10 mouse cellular contexts compared by ENCODE assay signal in genomic region chr6:56476581-56476980, GRCm38 (mm10).
A peak's percentile ranks its signal among the peaks of the same experiment; 100 is the strongest.
DNase-seq lines count a peak whose midpoint lies in the region; ATAC-seq lines count a peak whose summit lies in the region.
"Had no signal": no experiment of that assay in that cellular context is flagged by ENCODE, and none has a peak within 500 bp of the region (broad histone marks: within the 10 kb centered on the region; RNA-seq: fewer than 3 reads in every experiment).

No protein-coding gene starts in this region.

- no peak overlapping the region for H3K9ac ChIP-seq in hindbrain, embryonic 13.5 days
- H3K9ac ChIP-seq: embryonic facial prominence, embryonic 12.5 days; stomach, embryonic 15.5 days had no signal

- peak; percentile 19 for DNase-seq in adrenal gland, postnatal 10 days
- no peak for DNase-seq in adrenal gland, adult 18-20 months (ENCODE audit: low spot score in 2 of 2)
- DNase-seq in 3T3-L1 (ENCODE audit: low read depth, low spot score) = peak; percentile 12
- DNase-seq in cerebellum, postnatal 4 days (ENCODE audit: low spot score in 2 of 2) = peak; percentile 40 to 44
- peak; percentile 33 for DNase-seq in midbrain, embryonic 10.5 days (ENCODE audit: low spot score)
- DNase-seq in lung, postnatal 14 days = no peak

- H3K4me3 ChIP-seq in hindbrain, embryonic 13.5 days = no peak overlapping the region
- no peak overlapping the region for H3K4me3 ChIP-seq in midbrain, embryonic 10.5 days
- H3K4me3 ChIP-seq: embryonic facial prominence, embryonic 12.5 days; stomach, embryonic 15.5 days had no signal

- H3K4me1 ChIP-seq in hindbrain, embryonic 13.5 days (replicated peaks) = no peaks in the 10 kb centered on the region
- no peaks in the 10 kb centered on the region for H3K4me1 ChIP-seq in midbrain, embryonic 10.5 days
- H3K4me1 ChIP-seq: embryonic facial prominence, embryonic 12.5 days; stomach, embryonic 15.5 days had no signal

- no peaks in the 10 kb centered on the region for H3K36me3 ChIP-seq in hindbrain, embryonic 13.5 days
- no peaks in the 10 kb centered on the region for H3K36me3 ChIP-seq in midbrain, embryonic 10.5 days
- H3K36me3 ChIP-seq: embryonic facial prominence, embryonic 12.5 days; stomach, embryonic 15.5 days had no signal

- H3K27ac ChIP-seq in hindbrain, embryonic 13.5 days = no peak overlapping the region
- no peak overlapping the region for H3K27ac ChIP-seq in midbrain, embryonic 10.5 days (replicated peaks)
- H3K27ac ChIP-seq: embryonic facial prominence, embryonic 12.5 days; stomach, embryonic 15.5 days had no signal

- no peak overlapping the region for H3K4me2 ChIP-seq in hindbrain, embryonic 13.5 days
- H3K4me2 ChIP-seq: embryonic facial prominence, embryonic 12.5 days; stomach, embryonic 15.5 days had no signal

- H3K9me3 ChIP-seq in hindbrain, embryonic 13.5 days = no peaks in the 10 kb centered on the region
- H3K9me3 ChIP-seq in midbrain, embryonic 10.5 days (replicated peaks) = no peaks in the 10 kb centered on the region
- H3K9me3 ChIP-seq: embryonic facial prominence, embryonic 12.5 days; stomach, embryonic 15.5 days had no signal

- WGBS in hindbrain, embryonic 13.5 days = 41% methylated on average over 6 of the region's 6 CpGs
- WGBS in midbrain, embryonic 10.5 days = 32% methylated on average over 6 of the region's 6 CpGs

- ATAC-seq in hindbrain, embryonic 13.5 days (ENCODE audit: low FRiP score) = peak; percentile 75; the same call in 1 of the 2 replicates
- no peak for ATAC-seq in inflammation-experienced regulatory T-cells, adult 6 months

- no peaks in the 10 kb centered on the region for H3K27me3 ChIP-seq in hindbrain, embryonic 13.5 days
- H3K27me3 ChIP-seq in midbrain, embryonic 10.5 days (ENCODE audit: low read depth, poor library complexity, severe bottlenecking) = no peaks in the 10 kb centered on the region
- H3K27me3 ChIP-seq: embryonic facial prominence, embryonic 12.5 days; stomach, embryonic 15.5 days had no signal

Comparison
In these comparisons a context has a peak if more than half of its experiments do, and no peak if none do; other contexts are left out.
1. DNase-seq: peak in adrenal gland, postnatal 10 days (single experiment), 3T3-L1 (single experiment), cerebellum, postnatal 4 days (2 of 2) and midbrain, embryonic 10.5 days (single experiment); none in adrenal gland, adult 18-20 months (0 of 2) and lung, postnatal 14 days (single experiment).